ENCODE assay signal across 23 mouse cellular contexts in the genomic region with DNA sequence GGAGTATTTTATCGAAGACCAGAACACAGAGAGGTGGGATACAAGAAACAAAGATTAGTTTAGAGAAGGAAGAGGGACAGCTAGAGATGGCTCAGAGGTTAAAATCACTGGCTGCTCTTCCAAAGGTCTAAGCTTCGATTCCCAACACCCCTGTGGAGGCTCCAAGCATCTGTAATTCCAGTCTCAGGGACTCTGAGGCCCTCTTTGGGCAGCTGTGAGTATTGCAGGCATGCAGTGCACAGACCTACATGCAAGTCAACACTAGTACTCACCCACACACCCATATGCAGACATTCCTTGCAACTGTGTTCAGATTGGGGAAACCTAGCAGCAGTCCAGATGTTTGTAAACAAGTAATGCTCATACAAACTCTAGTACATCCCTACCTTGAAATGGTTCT. TPM values are rescaled to one million over a fixed set of nuclear protein-coding genes. Genes with fewer than 3 reads are reported as not detected.
A peak's percentile ranks its signal among the peaks of the same experiment; 100 is the strongest.
DNase-seq lines count a peak whose midpoint lies in the region; ATAC-seq and TF ChIP-seq lines count a peak whose summit lies in the region.
"Had no signal": no experiment of that assay in that cellular context is flagged by ENCODE, and none has a peak within 500 bp of the region (broad histone marks: within the 10 kb centered on the region; RNA-seq: fewer than 3 reads in every experiment).

No protein-coding gene starts in this region.

- TF ChIP-seq POLR2A in testis, adult 2 months (IDR thresholded peaks at IDR 0.05; ENCODE audit: control insufficient read depth, low read depth, low read length), result no peak

- no peaks in the 10 kb centered on the region for H3K27me3 ChIP-seq in testis, adult 2 months (ENCODE audit: control insufficient read depth, insufficient read depth, low read length)
- no peaks in the 10 kb centered on the region for H3K27me3 ChIP-seq in Patski
- H3K27me3 ChIP-seq: embryonic facial prominence, embryonic 12.5 days; heart, embryonic 13.5 days; midbrain, embryonic 12.5 days had no signal

- POLR2A ChIA-PET in Patski (lab: Charles Lee), result no interaction called here

- no peak for DNase-seq in layer of hippocampus, adult 2 months (ENCODE audit: low spot score in 2 of 2)
- DNase-seq in layer of hippocampus, postnatal 36 days, result no peak
- DNase-seq in testis, postnatal 14 days (ENCODE audit: low spot score), result no peak
- DNase-seq in Patski (ENCODE audit: low read depth, low spot score), result no peak
- DNase-seq in left cerebral cortex, adult 9 months (ENCODE audit: low spot score in 2 of 2), result no peak
- no peak for DNase-seq in frontal cortex, postnatal 10 days (ENCODE audit: low spot score in 2 of 2)
- DNase-seq: adrenal gland, postnatal 36 days; cerebellum, adult 2 months; heart, adult 11 months; heart, postnatal 4 days; kidney, adult 8-10 months; kidney, postnatal 25 days; layer of hippocampus, adult 9-11 months; left cerebral cortex, postnatal 4 days; lung, postnatal 14 days; thymus, adult 2 months had no signal

- no peak overlapping the region for H3K27ac ChIP-seq in layer of hippocampus, adult 2 months
- H3K27ac ChIP-seq in testis, adult 2 months (ENCODE audit: control insufficient read depth, insufficient read depth, low read depth, low read length), result no peak overlapping the region
- H3K27ac ChIP-seq: embryonic facial prominence, embryonic 12.5 days; heart, embryonic 13.5 days; midbrain, embryonic 12.5 days had no signal

- no peak for ATAC-seq in Patski
- ATAC-seq: activated CD4-positive, CD25-positive, alpha-beta regulatory T cell, adult 4 months; forebrain, embryonic 16.5 days had no signal

- in situ Hi-C loops in Patski (cut with MboI; ENCODE audit: low pct_unique_long_range_greater_than_20kb), result no loop called here

- H3K36me3 ChIP-seq in testis, adult 2 months (ENCODE audit: control insufficient read depth, insufficient read depth, low read length), result peaks cover 2% of the 10 kb centered on the region
- H3K36me3 ChIP-seq: midbrain, embryonic 12.5 days had no signal

- no peak overlapping the region for H3K4me3 ChIP-seq in layer of hippocampus, adult 2 months
- H3K4me3 ChIP-seq in testis, adult 2 months (ENCODE audit: control insufficient read depth, low read depth, low read length), result no peak overlapping the region
- H3K4me3 ChIP-seq: embryonic facial prominence, embryonic 12.5 days; heart, embryonic 13.5 days; midbrain, embryonic 12.5 days had no signal

- CTCF ChIA-PET in Patski (lab: Charles Lee), result interaction anchor here (0.9 to 1.5 kb wide), 2 partner anchors 9 to 19 kb away, joined by 3 read pairs; no protein-coding TSS in a partner anchor

- peak; percentile 49 for TF ChIP-seq CTCF in layer of hippocampus, adult 2 months (conservative IDR thresholded peaks at IDR 0.05)
- peak; percentile 34; the same call in 1 of the 2 replicates for TF ChIP-seq CTCF in testis, adult 2 months (IDR thresholded peaks at IDR 0.05; ENCODE audit: control insufficient read depth, insufficient read depth, insufficient replicate concordance, low read depth, low read length)
- peak; percentile 19 for TF ChIP-seq CTCF in Patski (IDR thresholded peaks at IDR 0.05)

- H3K4me1 ChIP-seq in testis, adult 2 months (ENCODE audit: control insufficient read depth, insufficient read depth, low read length), result no peaks in the 10 kb centered on the region
- H3K4me1 ChIP-seq: midbrain, embryonic 12.5 days had no signal

RNA-seq across cellular contexts. Expression of a gene that starts 39.0 kb away (rescaled TPM):
- total RNA-seq in layer of hippocampus, adult 2 months (2021), result 1 to 10 TPM; 1.4 to 1.6 TPM
- 1 to 10 TPM; 1.2 to 1.5 TPM for total RNA-seq in layer of hippocampus, postnatal 36 days (2021)
- polyA plus RNA-seq in testis, adult 2 months (2012; rRNA removed), result 0.36 and 0.51 TPM in 2 replicates
- polyA plus RNA-seq in Patski (2021), result not detected
- polyA plus RNA-seq: activated CD4-positive, CD25-positive, alpha-beta regulatory T cell, adult 4 months; C2C12 had no signal

RNA-seq across cellular contexts. Expression of a gene that starts 46.9 kb away (rescaled TPM):
- 10 to 100 TPM; 34.0 to 41.8 TPM for total RNA-seq in layer of hippocampus, adult 2 months (2021)
- 10 to 100 TPM; 35.2 to 39.9 TPM for total RNA-seq in layer of hippocampus, postnatal 36 days (2021)
- polyA plus RNA-seq in testis, adult 2 months (2012; rRNA removed), result 3.4 and 5.1 TPM in 2 replicates
- 4.8 TPM for polyA plus RNA-seq in Patski (2021)
